Mouse (Mus musculus) liver, postnatal 0 days (tissue): Measurements from ENCODE around the gene Cdk19.

ENCODE experiments used
- CTCF ChIP-seq: sonication (generic); IDR thresholded peaks from 2 replicates; pipeline ENCODE4 v1.5.1; 2016; ENCODE audit warnings: antibody characterized with exemption, low read depth
- EP300 ChIP-seq: IDR thresholded peaks from 2 replicates; pipeline ENCODE4 v1.6.1; 2016; ENCODE audit warnings: antibody characterized with exemption, low read depth, mild to moderate bottlenecking

GRCm38 (mm10) chr10:40385397-40385796 is 46.0 kb downstream of the Cdk19 start:
- TF ChIP-seq EP300 (no peak), CTCF (no peak)
